Mouse (Mus musculus): ENCODE measurements around the gene Erc2.

DNA sequence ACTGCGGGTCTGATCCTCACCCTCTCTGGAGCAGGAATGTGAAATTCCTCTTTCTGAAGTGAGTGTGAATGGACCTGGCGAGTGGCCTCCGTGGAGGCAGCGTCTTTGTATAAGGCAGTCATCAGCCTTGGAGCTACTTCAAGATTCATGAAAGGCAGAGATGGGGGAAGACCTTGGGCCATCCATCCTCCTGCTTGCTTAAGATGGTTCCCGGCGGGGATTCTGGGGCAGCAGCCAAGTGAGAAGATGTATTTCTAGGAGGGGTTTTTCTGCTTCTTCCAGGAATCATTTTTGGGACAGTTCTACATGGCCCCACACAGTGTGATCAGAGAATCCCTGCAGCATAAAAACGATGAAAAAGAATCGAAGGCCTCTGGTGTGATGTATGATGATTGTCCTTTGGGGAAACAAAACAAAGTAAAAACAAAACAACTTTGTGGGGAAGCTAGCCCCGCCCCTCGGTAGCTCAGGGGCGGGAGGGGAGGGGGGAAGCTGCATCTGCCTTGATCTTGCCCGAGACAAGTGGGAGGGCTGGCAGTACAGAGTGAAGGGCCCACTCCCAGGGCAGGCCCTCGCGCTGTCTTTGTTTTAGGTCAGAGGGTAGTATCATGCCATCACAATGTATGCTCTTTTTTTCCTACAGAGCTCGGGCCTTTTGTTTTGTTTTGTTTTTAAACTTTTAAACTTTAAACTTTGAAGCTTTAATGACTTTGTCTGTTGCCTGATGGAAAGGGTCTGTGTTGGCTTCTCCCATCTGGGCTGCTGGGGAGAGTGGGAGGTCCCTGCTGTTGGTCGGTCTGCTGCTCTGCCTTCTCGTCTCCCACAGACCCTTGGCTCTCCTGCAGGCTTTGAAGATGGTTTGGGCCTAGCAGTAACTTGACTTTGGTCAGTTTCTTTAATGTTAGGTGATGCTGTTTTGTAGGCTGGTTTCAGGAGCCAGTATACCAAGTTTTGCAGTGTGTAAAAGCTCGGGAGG is 435.9 kb downstream of the Erc2 start:
- no peak for TF ChIP-seq POLR2A (IDR thresholded peaks at IDR 0.05; ENCODE audit: low read depth, low read length)
- TF ChIP-seq CTCF (IDR thresholded peaks at IDR 0.05; ENCODE audit: extremely low read depth, insufficient read length, insufficient replicate concordance, low read depth, low read length) = no peak
